Mouse (Mus musculus): ENCODE results near the gene Maml2. TPM values are rescaled to one million over a fixed set of nuclear protein-coding genes. Genes with fewer than 3 reads are reported as not detected.

Gene Maml2
- polyA plus RNA-seq, 1 experiment from 2014 or later: 4.3 TPM

DNA sequence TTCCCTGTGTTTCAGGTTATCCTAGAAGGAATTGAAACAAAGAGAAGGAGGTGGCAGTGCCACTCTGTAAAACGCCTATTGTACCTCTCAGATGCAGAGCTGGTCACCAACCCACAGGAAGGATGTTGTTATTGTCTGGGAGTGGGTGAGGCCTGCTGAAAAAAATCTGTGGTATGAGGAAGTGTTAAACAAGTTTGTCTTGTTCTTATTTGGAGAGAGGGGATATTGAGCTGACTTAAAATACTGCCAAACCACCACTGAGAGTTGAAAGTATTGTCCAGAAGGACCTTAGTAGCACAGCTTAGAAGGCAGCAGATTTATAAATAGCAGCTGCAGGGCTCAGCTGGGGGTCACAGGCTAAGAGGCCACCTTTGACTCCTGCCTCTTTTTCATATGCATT lies 25.9 kb downstream of the Maml2 start:
- Histone ChIP-seq H3K36me3 (ENCODE audit: control insufficient read depth, insufficient read depth, low read length) (no peaks in the 10 kb centered on the region), H3K9me3 (ENCODE audit: control insufficient read depth, low read length) (no peaks in the 10 kb centered on the region), H3K4me2 (replicated peaks; ENCODE audit: low read depth) (no peak overlapping the region), H3K4me1 (replicated peaks; ENCODE audit: control insufficient read depth, insufficient read depth) (peaks cover 5% of the 10 kb centered on the region), H3K4me3 (ENCODE audit: low read depth, low read length) (no peak overlapping the region), H3K27me3 (ENCODE audit: control insufficient read depth, insufficient read depth, low read length) (no peaks in the 10 kb centered on the region), H3K9ac (ENCODE audit: low read length) (no peak overlapping the region), H3K27ac (replicated peaks) (peak overlapping the region; percentile 19)
- ATAC-seq (ENCODE audit: low FRiP score, low TSS enrichment) (peak; percentile 67), DNase-seq (ENCODE audit: low spot score) (no peak)
- 15% methylated on average over 1 of the region's 1 CpGs for WGBS
- TF ChIP-seq EP300 (optimal IDR thresholded peaks at IDR 0.05): no peak
- TF ChIP-seq CTCF (IDR thresholded peaks at IDR 0.05; ENCODE audit: low read depth): no peak

DNA sequence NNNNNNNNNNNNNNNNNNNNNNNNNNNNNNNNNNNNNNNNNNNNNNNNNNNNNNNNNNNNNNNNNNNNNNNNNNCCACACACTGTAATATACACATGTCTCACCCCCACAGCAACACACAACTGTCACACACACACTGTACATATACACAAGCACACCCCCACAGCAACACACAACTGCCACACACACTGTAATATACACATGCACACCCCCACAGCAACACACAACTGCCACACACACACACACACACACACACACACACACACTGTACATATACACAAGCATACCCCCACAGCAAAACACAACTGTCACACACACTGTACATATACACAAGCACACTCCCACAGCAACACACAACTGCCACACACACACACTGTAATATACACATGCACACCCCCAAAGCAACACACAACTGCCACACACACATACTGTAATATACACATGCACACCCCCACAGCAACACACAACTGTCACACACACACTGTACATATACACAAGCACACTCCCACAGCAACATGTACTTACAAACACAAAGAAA lies 116.5 kb downstream of the Maml2 start:
- Histone ChIP-seq H3K9me3 (ENCODE audit: control insufficient read depth, low read length) (no peaks in the 10 kb centered on the region), H3K4me3 (ENCODE audit: low read depth, low read length) (no peak overlapping the region), H3K27me3 (ENCODE audit: control insufficient read depth, insufficient read depth, low read length) (no peaks in the 10 kb centered on the region), H3K4me2 (replicated peaks; ENCODE audit: low read depth) (no peak overlapping the region), H3K4me1 (replicated peaks; ENCODE audit: control insufficient read depth, insufficient read depth) (no peaks in the 10 kb centered on the region), H3K36me3 (ENCODE audit: control insufficient read depth, insufficient read depth, low read length) (peaks cover 6% of the 10 kb centered on the region; the same call in 1 of the 2 replicates), H3K27ac (replicated peaks) (no peak overlapping the region), H3K9ac (ENCODE audit: low read length) (no peak overlapping the region)
- no peak for TF ChIP-seq CTCF (IDR thresholded peaks at IDR 0.05; ENCODE audit: low read depth)
- TF ChIP-seq EP300 (optimal IDR thresholded peaks at IDR 0.05): no peak
- DNase-seq (ENCODE audit: low spot score) (no peak), ATAC-seq (ENCODE audit: low FRiP score, low TSS enrichment) (no peak)

DNA sequence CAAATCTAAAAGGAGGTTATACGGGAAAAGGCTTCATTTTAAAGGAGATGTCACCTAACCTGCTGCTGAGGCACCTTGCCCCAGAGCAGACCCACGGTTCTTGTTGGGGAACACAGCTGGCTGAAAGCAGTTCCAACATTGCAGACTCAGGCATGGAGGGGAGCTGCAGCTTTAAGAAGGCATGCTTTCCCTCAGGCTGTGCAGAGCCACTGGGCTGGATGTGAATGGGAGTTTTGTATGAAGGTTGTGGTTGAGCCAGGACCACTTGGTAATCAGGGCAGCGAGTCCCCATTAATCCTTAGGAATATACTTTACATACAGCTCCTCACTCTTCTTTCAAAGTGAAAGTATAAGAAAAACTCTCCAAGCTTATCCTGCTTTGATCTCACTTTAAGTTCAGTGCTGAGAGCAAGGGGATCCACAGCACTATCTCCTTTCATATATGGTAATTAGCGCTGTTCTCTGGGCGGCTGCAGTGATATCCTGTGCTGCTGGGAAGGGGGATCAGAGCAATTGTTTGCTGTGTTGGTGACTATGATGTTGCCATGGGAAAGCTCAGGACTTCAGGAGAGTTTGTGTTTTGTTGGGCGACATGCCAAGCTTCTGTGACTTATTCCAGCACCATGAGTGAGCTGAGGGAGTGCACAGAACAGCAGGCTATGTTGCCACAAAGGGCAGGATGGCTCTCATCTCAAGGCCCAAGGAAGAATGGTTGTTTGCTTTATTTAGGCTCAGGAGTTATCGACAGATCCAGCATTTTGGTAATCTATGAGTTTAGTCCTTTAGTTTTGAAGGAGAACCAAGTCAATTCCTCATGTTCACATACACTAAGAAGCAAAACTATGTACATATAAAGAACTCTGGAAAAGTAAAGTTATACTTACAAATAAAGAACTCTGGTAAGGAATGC lies 127.5 kb downstream of the Maml2 start:
- peak; percentile 65 for DNase-seq (ENCODE audit: low spot score)
- peak; percentile 83 for ATAC-seq (ENCODE audit: low FRiP score, low TSS enrichment)
- WGBS: 21% methylated on average over 7 of the region's 7 CpGs
- Histone ChIP-seq H3K9me3 (ENCODE audit: control insufficient read depth, low read length) (no peaks in the 10 kb centered on the region), H3K4me3 (ENCODE audit: low read depth, low read length) (no peak overlapping the region), H3K36me3 (ENCODE audit: control insufficient read depth, insufficient read depth, low read length) (no peaks in the 10 kb centered on the region), H3K4me2 (replicated peaks; ENCODE audit: low read depth) (peak overlapping the region; percentile 42), H3K27ac (replicated peaks) (peak overlapping the region; percentile 69), H3K27me3 (ENCODE audit: control insufficient read depth, insufficient read depth, low read length) (no peaks in the 10 kb centered on the region), H3K9ac (ENCODE audit: low read length) (no peak overlapping the region), H3K4me1 (replicated peaks; ENCODE audit: control insufficient read depth, insufficient read depth) (no peaks in the 10 kb centered on the region)
- no peak for TF ChIP-seq EP300 (optimal IDR thresholded peaks at IDR 0.05)
- no peak for TF ChIP-seq CTCF (IDR thresholded peaks at IDR 0.05; ENCODE audit: low read depth)

DNA sequence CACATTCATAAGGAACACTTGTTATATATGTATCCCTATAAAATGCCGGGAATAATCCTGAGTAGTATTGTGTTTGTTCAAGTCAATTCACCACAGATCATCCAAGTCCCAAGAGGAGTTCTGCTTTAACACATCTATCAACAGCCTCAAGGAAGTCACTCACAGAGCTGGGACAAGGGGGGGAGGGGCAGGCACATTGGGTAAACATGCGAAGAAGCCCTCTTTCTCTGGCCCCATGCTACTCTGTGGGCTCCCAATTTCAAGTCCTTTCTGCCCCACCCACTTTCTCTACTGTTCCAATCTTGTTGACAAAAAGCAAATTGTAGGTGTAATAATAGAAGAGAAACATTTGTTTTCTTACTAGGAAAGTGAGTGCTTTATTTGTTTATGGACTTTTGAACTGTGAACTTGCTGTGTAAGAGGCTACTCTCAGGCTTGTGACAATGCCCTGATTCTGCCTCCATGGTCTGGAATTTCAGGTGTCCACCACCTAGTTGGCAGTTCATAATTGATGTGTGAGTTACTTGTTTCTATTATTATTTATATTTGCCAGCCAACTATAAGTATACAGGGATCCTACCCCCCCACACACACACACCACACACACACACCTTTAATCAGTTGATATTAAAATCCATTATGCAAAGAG lies 131.8 kb downstream of the Maml2 start:
- Histone ChIP-seq H3K4me2 (replicated peaks; ENCODE audit: low read depth) (no peak overlapping the region), H3K4me1 (replicated peaks; ENCODE audit: control insufficient read depth, insufficient read depth) (no peaks in the 10 kb centered on the region), H3K27ac (replicated peaks) (no peak overlapping the region), H3K9ac (ENCODE audit: low read length) (no peak overlapping the region), H3K9me3 (ENCODE audit: control insufficient read depth, low read length) (no peaks in the 10 kb centered on the region), H3K36me3 (ENCODE audit: control insufficient read depth, insufficient read depth, low read length) (no peaks in the 10 kb centered on the region), H3K4me3 (ENCODE audit: low read depth, low read length) (no peak overlapping the region), H3K27me3 (ENCODE audit: control insufficient read depth, insufficient read depth, low read length) (no peaks in the 10 kb centered on the region)
- TF ChIP-seq EP300 (optimal IDR thresholded peaks at IDR 0.05): no peak
- no peak for TF ChIP-seq CTCF (IDR thresholded peaks at IDR 0.05; ENCODE audit: low read depth)
- DNase-seq (ENCODE audit: low spot score) (no peak), ATAC-seq (ENCODE audit: low FRiP score, low TSS enrichment) (no peak)
- 51% methylated on average over 2 of the region's 2 CpGs for WGBS

DNA sequence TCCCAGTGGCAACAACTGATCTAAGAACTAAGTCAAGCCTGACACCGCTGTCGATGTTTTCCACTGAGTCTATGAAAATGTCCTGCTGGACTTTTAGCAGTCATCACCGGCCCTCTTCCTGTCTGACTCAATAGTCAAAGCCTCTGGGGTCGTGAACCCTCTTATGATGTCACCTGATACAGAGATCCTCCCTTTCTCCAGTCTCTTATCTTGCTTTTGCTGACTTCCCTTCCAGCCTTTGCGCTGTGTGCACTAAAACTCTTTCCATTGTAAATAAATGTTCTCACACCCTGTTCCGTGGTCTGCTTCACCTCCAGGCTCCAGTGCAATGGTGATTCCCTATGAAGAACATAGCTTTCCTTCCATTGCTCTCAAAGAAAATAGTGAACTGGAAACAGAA lies 132.5 kb downstream of the Maml2 start:
- Histone ChIP-seq H3K36me3 (ENCODE audit: control insufficient read depth, insufficient read depth, low read length) (no peaks in the 10 kb centered on the region), H3K4me2 (replicated peaks; ENCODE audit: low read depth) (no peak overlapping the region), H3K27me3 (ENCODE audit: control insufficient read depth, insufficient read depth, low read length) (no peaks in the 10 kb centered on the region), H3K4me1 (replicated peaks; ENCODE audit: control insufficient read depth, insufficient read depth) (no peaks in the 10 kb centered on the region), H3K9ac (ENCODE audit: low read length) (no peak overlapping the region), H3K27ac (replicated peaks) (no peak overlapping the region), H3K9me3 (ENCODE audit: control insufficient read depth, low read length) (no peaks in the 10 kb centered on the region), H3K4me3 (ENCODE audit: low read depth, low read length) (no peak overlapping the region)
- WGBS: 59% methylated on average over 6 of the region's 6 CpGs
- ATAC-seq (ENCODE audit: low FRiP score, low TSS enrichment) (peak; percentile 93), DNase-seq (ENCODE audit: low spot score) (peak; percentile 17)
- TF ChIP-seq CTCF (IDR thresholded peaks at IDR 0.05; ENCODE audit: low read depth): no peak
- no peak for TF ChIP-seq EP300 (optimal IDR thresholded peaks at IDR 0.05)

DNA sequence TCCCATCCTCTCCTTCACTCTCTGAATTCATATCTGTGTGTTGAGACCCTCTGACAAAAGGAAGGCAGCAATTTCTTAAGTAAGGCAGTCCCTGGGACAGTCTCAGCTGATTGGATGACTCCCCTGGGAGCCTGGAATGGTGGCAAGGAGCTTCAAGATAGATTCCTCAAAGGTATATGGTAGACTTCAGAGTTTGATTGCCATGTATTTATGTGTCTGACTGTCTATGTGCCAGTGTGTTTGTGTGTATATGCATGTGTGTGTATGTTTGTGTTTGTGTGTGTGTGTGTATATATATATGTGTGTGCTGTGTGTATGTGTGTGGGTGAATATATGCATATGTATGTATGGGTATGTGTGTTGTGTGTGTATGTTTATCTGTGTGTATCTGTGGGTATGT lies 133.0 kb downstream of the Maml2 start:
- no peak for TF ChIP-seq CTCF (IDR thresholded peaks at IDR 0.05; ENCODE audit: low read depth)
- TF ChIP-seq EP300 (optimal IDR thresholded peaks at IDR 0.05): no peak
- Histone ChIP-seq H3K4me3 (ENCODE audit: low read depth, low read length) (no peak overlapping the region), H3K4me1 (replicated peaks; ENCODE audit: control insufficient read depth, insufficient read depth) (no peaks in the 10 kb centered on the region), H3K27me3 (ENCODE audit: control insufficient read depth, insufficient read depth, low read length) (no peaks in the 10 kb centered on the region), H3K36me3 (ENCODE audit: control insufficient read depth, insufficient read depth, low read length) (no peaks in the 10 kb centered on the region), H3K9ac (ENCODE audit: low read length) (no peak overlapping the region), H3K4me2 (replicated peaks; ENCODE audit: low read depth) (no peak overlapping the region), H3K9me3 (ENCODE audit: control insufficient read depth, low read length) (no peaks in the 10 kb centered on the region), H3K27ac (replicated peaks) (no peak overlapping the region)
- DNase-seq (ENCODE audit: low spot score): no peak
- no peak for ATAC-seq (ENCODE audit: low FRiP score, low TSS enrichment)

Measured in stomach, postnatal 0 days (tissue).